Mouse (Mus musculus) thymus, postnatal 0 days (tissue): Measurements from ENCODE around the gene M6pr. TPM values are rescaled to one million over a fixed set of nuclear protein-coding genes. Genes with fewer than 3 reads are reported as not detected.

ENCODE experiments used
- DNase-seq: peaks from one replicate; pipeline ENCODE4 v3.0.0-alpha.2; 2015; ENCODE audit warnings: low spot score
- polyA plus RNA-seq: library from polyadenylated mRNA; unstranded; fragments of >200 nt; fragmentation: Nextera tagmentation; extraction: Ambion mirVana; gene quantifications from 2 replicates; pipeline ENCODE4 v1.2.1, GENCODE M21; 2015

Gene M6pr
- polyA plus RNA-seq, 1 experiment from 2014 or later = 136 TPM

GRCm38 (mm10) chr6:122297279-122298222 is 11.0 kb upstream of the M6pr start:
- peak; percentile 8 for DNase-seq

- no peak for DNase-seq
Measured at GRCm38 (mm10) chr6:122298223-122298609, 10.3 kb upstream of the M6pr start.

- DNase-seq = no peak
Measured at GRCm38 (mm10) chr6:122299621-122300133, 8.8 kb upstream of the M6pr start.

- no peak for DNase-seq
Measured at GRCm38 (mm10) chr6:122302121-122302520, 6.4 kb upstream of the M6pr start.

GRCm38 (mm10) chr6:122302661-122303060 is 5.9 kb upstream of the M6pr start:
- no peak for DNase-seq

GRCm38 (mm10) chr6:122303526-122303925 is 5.0 kb upstream of the M6pr start:
- no peak for DNase-seq

GRCm38 (mm10) chr6:122304355-122304754 is 4.2 kb upstream of the M6pr start:
- DNase-seq = peak; percentile 66

GRCm38 (mm10) chr6:122304790-122305555 is 3.5 kb upstream of the M6pr start:
- no peak for DNase-seq

GRCm38 (mm10) chr6:122306707-122307106 is 1.8 kb upstream of the M6pr start:
- no peak for DNase-seq

- no peak for DNase-seq
Measured at GRCm38 (mm10) chr6:122308136-122308504, 400 bp upstream of the M6pr start.

GRCm38 (mm10) chr6:122309446-122309960 is 983 bp downstream of the M6pr start:
- DNase-seq = no peak

GRCm38 (mm10) chr6:122310187-122310820 is 1.8 kb downstream of the M6pr start:
- no peak for DNase-seq

- DNase-seq = no peak
Measured at GRCm38 (mm10) chr6:122318726-122319125, 10.2 kb downstream of the M6pr start.

GRCm38 (mm10) chr6:122325361-122325975 is 16.9 kb downstream of the M6pr start:
- no peak for DNase-seq

- DNase-seq = peak; percentile 22
Measured at GRCm38 (mm10) chr6:122333081-122333612, 24.6 kb downstream of the M6pr start.

GRCm38 (mm10) chr6:122334786-122335340 is 26.3 kb downstream of the M6pr start:
- no peak for DNase-seq

- no peak for DNase-seq
Measured at GRCm38 (mm10) chr6:122337546-122337945, 29.0 kb downstream of the M6pr start.

- peak; percentile 73 for DNase-seq
Measured at GRCm38 (mm10) chr6:122339047-122339647, 30.6 kb downstream of the M6pr start.

- peak; percentile 91 for DNase-seq
Measured at GRCm38 (mm10) chr6:122339648-122340341, 31.3 kb downstream of the M6pr start.
